Mouse (Mus musculus) thymus, adult 2 months (tissue): ENCODE measurements around the gene Abcg8. TPM values are rescaled to one million over a fixed set of nuclear protein-coding genes. Genes with fewer than 3 reads are reported as not detected.

Source experiments
- DNase-seq: peaks from one replicate; pipeline ENCODE4 v3.0.0; 2021
- H3K27ac ChIP-seq: fragments of 200-500 bp; 2 replicates; pipeline ENCODE4 v1.5.1; 2012; ENCODE audit warnings: low read length, control low read depth; ENCODE audit not compliant: control insufficient read depth, insufficient read depth
- H3K27me3 ChIP-seq: fragments of 200-500 bp; 2 replicates; pipeline ENCODE4 v1.6.1; 2012; ENCODE audit warnings: mild to moderate bottlenecking, low read length, moderate library complexity, mixed read lengths; ENCODE audit not compliant: control insufficient read depth, insufficient read depth
- H3K36me3 ChIP-seq: fragments of 200-500 bp; 2 replicates; pipeline ENCODE4 v1.6.1; 2012; ENCODE audit warnings: mild to moderate bottlenecking, low read length, moderate library complexity; ENCODE audit not compliant: control insufficient read depth, insufficient read depth
- H3K4me1 ChIP-seq: fragments of 200-500 bp; replicated peaks from 2 replicates; pipeline ENCODE4 v1.6.1; 2012; ENCODE audit warnings: low read length; ENCODE audit not compliant: control insufficient read depth, insufficient read depth
- H3K4me3 ChIP-seq: fragments of 200-500 bp; 2 replicates; pipeline ENCODE4 v1.5.1; 2012; ENCODE audit warnings: mild to moderate bottlenecking, low read length, control low read depth, moderate library complexity; ENCODE audit not compliant: control insufficient read depth, insufficient read depth
- CTCF ChIP-seq: fragments of 200-500 bp; IDR thresholded peaks from 2 replicates; pipeline ENCODE4 v1.5.1; 2012; ENCODE audit warnings: mild to moderate bottlenecking, control low read depth, low read length, moderate library complexity, borderline replicate concordance; ENCODE audit not compliant: control insufficient read depth, poor library complexity, insufficient read depth; ENCODE audit errors: extremely low read depth
- POLR2A ChIP-seq: fragments of 200-500 bp; IDR thresholded peaks from 2 replicates; pipeline ENCODE4 v1.6.1; 2012; ENCODE audit warnings: mild to moderate bottlenecking, low read length, control low read depth, moderate library complexity; ENCODE audit not compliant: control insufficient read depth, poor library complexity, insufficient read depth; ENCODE audit errors: extremely low read depth
- WGBS: fragments of 180-500 bp; shearing (Covaris S2); methylation state at CpG from one replicate; pipeline ENCODE4 v1.1.7; 2018; 5-methylcytosine and 5-hydroxymethylcytosine counted together
- polyA plus RNA-seq: library from polyadenylated mRNA; depleted of rRNA; stranded (reverse); fragments of >200 nt; gene quantifications from 2 replicates; pipeline ENCODE4 v1.2.3, GENCODE M21; 2012

Gene Abcg8
- polyA plus RNA-seq, 1 experiment: 0.65 TPM

DNA sequence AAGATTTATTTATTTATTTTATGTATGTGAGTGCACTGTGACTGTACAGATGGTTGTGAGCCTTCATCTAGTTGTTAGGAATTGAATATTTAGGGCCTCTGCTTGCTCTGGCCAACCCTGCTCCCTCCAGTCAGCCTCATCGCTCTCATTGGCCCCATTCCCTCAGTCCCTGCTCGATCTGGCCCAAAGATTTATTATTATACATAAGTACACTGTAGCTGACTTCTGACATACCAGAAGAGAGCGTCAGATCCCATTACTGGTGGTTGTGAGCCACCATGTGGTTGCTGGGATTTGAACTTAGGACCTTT lies 18.7 kb upstream of the Abcg8 start:
- peaks cover 7% of the 10 kb centered on the region for H3K4me1 ChIP-seq
- WGBS: 92% methylated on average over 3 of the region's 3 CpGs
- H3K27ac ChIP-seq: no peak overlapping the region
- no peaks in the 10 kb centered on the region for H3K27me3 ChIP-seq
- no peaks in the 10 kb centered on the region for H3K36me3 ChIP-seq
- no peak for DNase-seq
- TF ChIP-seq CTCF: no peak
- TF ChIP-seq POLR2A: no peak
- no peak overlapping the region for H3K4me3 ChIP-seq

DNA sequence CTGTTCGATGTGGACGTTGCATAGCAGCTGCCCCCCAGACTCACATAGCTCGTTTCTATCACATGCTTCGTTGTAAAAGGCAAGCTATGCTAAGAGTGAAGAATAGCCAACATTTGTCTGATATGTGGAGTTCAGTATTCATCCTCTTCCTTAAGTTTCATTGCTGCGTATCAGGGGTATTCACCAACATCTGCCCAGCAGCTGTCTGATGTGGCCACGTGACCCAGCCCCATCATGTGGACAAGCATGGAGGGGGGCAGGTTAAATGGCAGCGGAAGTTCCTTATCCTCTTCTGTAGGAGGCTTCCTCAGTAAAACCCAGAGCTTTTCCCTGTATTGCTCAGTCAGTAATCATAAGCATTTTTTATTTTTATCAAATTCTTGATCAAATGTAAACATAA lies 18.3 kb upstream of the Abcg8 start:
- no peak for TF ChIP-seq POLR2A
- no peak for TF ChIP-seq CTCF
- Histone ChIP-seq H3K27me3 (no peaks in the 10 kb centered on the region), H3K4me1 (peaks cover 7% of the 10 kb centered on the region), H3K4me3 (no peak overlapping the region), H3K27ac (no peak overlapping the region), H3K36me3 (no peaks in the 10 kb centered on the region)
- DNase-seq: no peak
- WGBS: 91% methylated on average over 7 of the region's 7 CpGs

DNA sequence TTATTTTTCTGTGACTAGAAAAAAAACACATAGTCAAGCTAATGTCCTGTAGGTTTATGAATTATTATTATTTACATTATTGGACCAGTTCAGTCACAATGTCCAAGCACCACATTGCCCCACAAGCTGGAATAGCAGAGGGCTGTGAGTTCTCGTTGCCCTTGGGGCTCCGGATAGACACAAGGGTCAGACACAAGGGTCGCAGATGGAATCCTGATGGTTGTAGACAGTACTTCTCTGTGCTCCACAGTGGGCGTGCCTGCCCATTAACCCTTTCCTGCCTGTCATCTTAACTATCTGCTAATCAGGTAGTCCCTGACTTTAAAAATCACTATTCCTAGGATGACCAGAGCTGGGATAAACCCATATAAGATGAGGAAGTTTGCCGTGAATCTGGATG lies 17.9 kb upstream of the Abcg8 start:
- peaks cover 7% of the 10 kb centered on the region for H3K4me1 ChIP-seq
- WGBS: 91% methylated on average over 5 of the region's 5 CpGs
- H3K4me3 ChIP-seq: no peak overlapping the region
- DNase-seq: no peak
- no peaks in the 10 kb centered on the region for H3K27me3 ChIP-seq
- no peaks in the 10 kb centered on the region for H3K36me3 ChIP-seq
- TF ChIP-seq CTCF: no peak
- H3K27ac ChIP-seq: no peak overlapping the region

DNA sequence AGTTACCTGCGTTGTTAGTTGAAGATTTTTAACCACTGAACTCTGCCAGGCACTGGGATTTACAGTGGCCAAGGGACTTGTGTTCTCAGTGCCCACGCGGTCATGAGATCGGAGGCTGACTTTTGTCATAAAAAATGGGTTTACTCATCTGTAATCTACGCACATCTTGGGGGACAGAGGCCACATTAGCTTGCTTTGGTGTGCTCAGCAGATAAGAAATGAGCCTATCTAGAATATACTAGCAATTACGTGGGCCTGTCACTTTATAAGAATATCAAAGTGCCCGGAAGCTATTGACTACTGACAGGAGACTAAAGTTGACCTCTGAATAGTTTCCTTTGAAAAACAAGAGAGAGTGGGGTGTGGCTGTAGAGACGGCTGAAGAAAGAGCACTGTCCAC lies 17.2 kb upstream of the Abcg8 start:
- no peak overlapping the region for H3K27ac ChIP-seq
- 94% methylated on average over 8 of the region's 8 CpGs for WGBS
- TF ChIP-seq CTCF: no peak
- no peak for TF ChIP-seq POLR2A
- no peaks in the 10 kb centered on the region for H3K36me3 ChIP-seq
- H3K4me1 ChIP-seq: peaks cover 7% of the 10 kb centered on the region
- H3K27me3 ChIP-seq: no peaks in the 10 kb centered on the region
- DNase-seq: no peak
- no peak overlapping the region for H3K4me3 ChIP-seq

DNA sequence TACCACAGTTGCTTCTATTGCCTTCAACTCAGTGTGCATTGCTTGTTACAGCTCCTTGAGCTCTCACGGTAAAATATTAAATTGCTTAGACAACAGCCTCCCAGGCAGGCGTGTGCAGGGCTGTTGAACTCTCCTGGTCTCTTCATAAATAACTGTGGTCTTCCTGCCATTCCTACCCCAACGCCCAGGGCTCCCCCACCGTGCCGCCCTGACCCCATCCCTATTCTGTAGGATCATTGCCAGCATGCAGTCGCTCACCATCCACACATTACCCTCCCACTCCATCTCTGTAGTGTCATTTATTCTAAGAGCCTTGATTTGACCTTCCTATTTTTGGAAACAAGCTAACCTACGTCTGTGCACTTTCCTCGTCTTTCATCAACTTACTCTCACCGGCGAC lies 11.0 kb upstream of the Abcg8 start:
- H3K27ac ChIP-seq: no peak overlapping the region
- no peaks in the 10 kb centered on the region for H3K36me3 ChIP-seq
- no peak for DNase-seq
- no peaks in the 10 kb centered on the region for H3K27me3 ChIP-seq
- H3K4me3 ChIP-seq: no peak overlapping the region
- no peaks in the 10 kb centered on the region; the same call in 1 of the 2 replicates for H3K4me1 ChIP-seq
- 83% methylated on average over 10 of the region's 10 CpGs for WGBS
- no peak for TF ChIP-seq CTCF

DNA sequence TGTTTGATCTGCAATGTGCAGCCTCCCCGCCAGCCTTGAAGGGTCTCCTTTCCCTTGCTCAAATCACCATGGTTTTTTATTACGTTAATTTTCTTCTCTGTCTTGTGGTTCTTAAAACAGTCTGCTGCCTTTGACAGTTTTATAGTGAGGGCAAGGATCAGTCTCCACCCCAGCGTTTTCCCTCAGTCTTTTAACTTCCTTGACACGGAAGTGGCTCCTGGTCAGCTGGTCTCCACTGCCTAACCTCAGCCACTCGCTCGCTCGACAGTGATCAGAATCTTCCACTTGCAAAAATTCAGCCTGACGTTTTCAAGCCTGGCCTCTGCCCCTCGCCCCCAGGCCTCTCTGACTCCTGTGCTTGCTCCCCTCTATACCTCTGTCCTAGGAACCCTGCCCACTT lies 10.4 kb upstream of the Abcg8 start:
- DNase-seq: no peak
- no peaks in the 10 kb centered on the region for H3K36me3 ChIP-seq

DNA sequence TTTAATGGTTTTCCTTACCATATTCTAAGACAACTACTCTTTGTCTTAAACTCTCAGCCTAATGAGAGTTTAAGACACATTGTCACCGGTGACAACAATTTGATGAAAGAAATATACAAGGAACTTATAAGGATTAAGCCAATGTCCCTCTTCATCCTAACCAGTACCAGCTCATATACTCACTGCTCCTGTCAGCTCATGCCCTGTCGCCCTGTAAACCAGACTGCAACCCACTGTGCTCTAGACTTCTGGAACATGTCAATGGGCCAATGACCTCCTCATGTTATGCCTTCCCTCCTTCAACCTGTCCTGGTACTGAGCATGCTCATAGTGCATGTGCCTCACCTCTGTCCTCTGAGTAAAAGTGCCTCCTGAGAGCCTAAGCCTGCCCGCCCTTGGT lies 8.3 kb upstream of the Abcg8 start:
- H3K36me3 ChIP-seq: no peaks in the 10 kb centered on the region
- WGBS: 91% methylated on average over 3 of the region's 3 CpGs
- no peak overlapping the region for H3K27ac ChIP-seq
- no peak for DNase-seq
- H3K4me1 ChIP-seq: no peaks in the 10 kb centered on the region
- H3K27me3 ChIP-seq: no peaks in the 10 kb centered on the region
- TF ChIP-seq CTCF: no peak
- TF ChIP-seq POLR2A: no peak
- H3K4me3 ChIP-seq: no peak overlapping the region

More for the DNA sequence above, 10.4 kb upstream of the Abcg8 start:
- H3K4me3 ChIP-seq: no peak overlapping the region
- WGBS: 29% methylated on average over 9 of the region's 9 CpGs
- H3K27ac ChIP-seq: no peak overlapping the region
- TF ChIP-seq POLR2A (no peak), CTCF (no peak)
- H3K27me3 ChIP-seq: no peaks in the 10 kb centered on the region
- no peaks in the 10 kb centered on the region; the same call in 1 of the 2 replicates for H3K4me1 ChIP-seq
